Mouse (Mus musculus) limb, embryonic 11.5 days (tissue): ENCODE data around the gene Dab1. TPM values are rescaled to one million over a fixed set of nuclear protein-coding genes. Genes with fewer than 3 reads are reported as not detected.

ENCODE experiments used
- ATAC-seq: fragments of 200-750 bp; cut with Nextera tagmentation; 2 replicates; pipeline ENCODE4 v1.8.0; 2017; ENCODE audit warnings: low read depth; ENCODE audit not compliant: insufficient number of reproducible peaks, low FRiP score, low TSS enrichment
- DNase-seq: peaks from one replicate; pipeline ENCODE4 v3.0.0-alpha.2; 2015; ENCODE audit warnings: low spot score
- H3K27ac ChIP-seq: fragments of 300-500 bp; sonication (generic); replicated peaks from 2 replicates; pipeline ENCODE4 v1.5.1; 2014; ENCODE audit warnings: low read depth, mild to moderate bottlenecking, low read length
- H3K27me3 ChIP-seq: fragments of 300-500 bp; sonication (generic); 2 replicates; pipeline ENCODE4 v1.6.1; 2014; ENCODE audit warnings: mild to moderate bottlenecking, low read length, mixed read lengths; ENCODE audit not compliant: control insufficient read depth, insufficient read depth
- H3K36me3 ChIP-seq: fragments of 300-500 bp; sonication (generic); 2 replicates; pipeline ENCODE4 v1.6.1; 2014; ENCODE audit warnings: mild to moderate bottlenecking, low read length, moderate library complexity, mixed read lengths; ENCODE audit not compliant: control insufficient read depth, insufficient read depth
- H3K4me1 ChIP-seq: fragments of 300-500 bp; sonication (generic); 2 replicates; pipeline ENCODE4 v1.6.1; 2014; ENCODE audit warnings: low read length, mixed read lengths; ENCODE audit not compliant: control insufficient read depth, insufficient read depth
- H3K4me2 ChIP-seq: fragments of 300-500 bp; sonication (generic); 2 replicates; pipeline ENCODE4 v1.6.1; 2014; ENCODE audit warnings: low read depth, mild to moderate bottlenecking, moderate library complexity; ENCODE audit not compliant: severe bottlenecking
- H3K4me3 ChIP-seq: fragments of 300-500 bp; sonication (generic); 2 replicates; pipeline ENCODE4 v1.5.1; 2014; ENCODE audit warnings: low read depth, low read length
- H3K9ac ChIP-seq: fragments of 300-500 bp; sonication (generic); 2 replicates; pipeline ENCODE4 v1.6.1; 2014; ENCODE audit warnings: mild to moderate bottlenecking, low read length
- H3K9me3 ChIP-seq: fragments of 300-500 bp; sonication (generic); 2 replicates; pipeline ENCODE4 v1.6.1; 2016; ENCODE audit warnings: low read length; ENCODE audit not compliant: control insufficient read depth
- WGBS: fragments of 180-500 bp; shearing (Covaris S2); extraction: QIAGEN DNeasy Blood & Tissue Kit; methylation state at CpG from one replicate; pipeline ENCODE4 v1.1.7; 2014; 5-methylcytosine and 5-hydroxymethylcytosine counted together
- polyA plus RNA-seq: library from polyadenylated mRNA; unstranded; fragments of >200 nt; fragmentation: Nextera tagmentation; extraction: Ambion mirVana; gene quantifications from 2 replicates; pipeline ENCODE4 v1.2.1, GENCODE M21; 2014

Gene Dab1
- polyA plus RNA-seq, 1 experiment from 2014 or later = 17.1 TPM

DNA sequence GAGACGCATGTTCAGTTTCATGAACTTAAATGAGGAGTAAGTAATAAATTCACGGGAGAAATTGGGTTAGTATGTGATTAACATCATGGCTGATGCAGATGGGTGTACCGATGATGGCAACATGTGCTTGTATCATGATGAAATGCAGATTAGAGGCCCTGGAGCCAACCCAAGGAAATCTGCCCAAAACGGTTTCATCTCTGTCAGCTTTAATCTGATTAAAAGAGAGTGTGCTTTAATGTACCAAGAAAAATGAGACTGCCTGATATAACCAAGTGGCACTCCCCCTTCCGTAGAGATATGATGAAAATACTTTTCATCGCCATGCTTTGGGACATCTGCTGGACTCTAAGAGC, 494.8 kb downstream of the Dab1 start:
- H3K4me1 ChIP-seq = no peaks in the 10 kb centered on the region
- H3K4me2 ChIP-seq = no peak overlapping the region
- no peak overlapping the region for H3K27ac ChIP-seq
- no peaks in the 10 kb centered on the region for H3K9me3 ChIP-seq
- ATAC-seq (no peak), DNase-seq (no peak)
- no peaks in the 10 kb centered on the region for H3K36me3 ChIP-seq
- no peaks in the 10 kb centered on the region for H3K27me3 ChIP-seq
- 86% methylated on average over 6 of the region's 6 CpGs for WGBS
- H3K9ac ChIP-seq = no peak overlapping the region
- H3K4me3 ChIP-seq = no peak overlapping the region

- ATAC-seq (no peak), DNase-seq (no peak)
- H3K27me3 ChIP-seq = no peaks in the 10 kb centered on the region
- H3K4me3 ChIP-seq = no peak overlapping the region
- no peak overlapping the region for H3K27ac ChIP-seq
- no peaks in the 10 kb centered on the region for H3K4me1 ChIP-seq
- H3K36me3 ChIP-seq = no peaks in the 10 kb centered on the region
- no peak overlapping the region for H3K9ac ChIP-seq
- whole genome bisulfite sequencing = 81% methylated on average over 4 of the region's 4 CpGs
- no peaks in the 10 kb centered on the region for H3K9me3 ChIP-seq
- no peak overlapping the region for H3K4me2 ChIP-seq
Observed at GRCm38 (mm10) chr4:104120108-104120507, 500.9 kb downstream of the Dab1 start.

DNA sequence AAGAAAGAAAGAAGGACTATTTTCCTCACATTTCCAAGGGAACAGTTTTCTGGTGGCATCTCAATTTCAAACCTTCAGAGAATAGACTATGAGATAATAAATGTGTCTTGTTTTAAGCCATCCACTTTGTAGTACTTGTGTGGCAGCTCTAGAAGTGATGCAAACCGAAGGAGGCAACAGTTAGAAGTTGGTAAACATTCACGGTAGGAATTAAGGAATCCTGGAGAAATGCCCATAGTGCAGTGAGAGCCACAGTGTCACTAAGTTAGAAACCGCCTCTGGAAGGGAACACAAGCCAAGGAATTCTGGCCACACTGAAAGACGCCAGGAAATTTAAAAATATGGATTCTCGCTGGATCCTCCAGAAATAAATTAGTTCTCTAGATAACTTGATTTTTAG, 502.8 kb downstream of the Dab1 start:
- no peak for ATAC-seq
- no peaks in the 10 kb centered on the region for H3K36me3 ChIP-seq
- WGBS = 86% methylated on average over 5 of the region's 5 CpGs

DNA sequence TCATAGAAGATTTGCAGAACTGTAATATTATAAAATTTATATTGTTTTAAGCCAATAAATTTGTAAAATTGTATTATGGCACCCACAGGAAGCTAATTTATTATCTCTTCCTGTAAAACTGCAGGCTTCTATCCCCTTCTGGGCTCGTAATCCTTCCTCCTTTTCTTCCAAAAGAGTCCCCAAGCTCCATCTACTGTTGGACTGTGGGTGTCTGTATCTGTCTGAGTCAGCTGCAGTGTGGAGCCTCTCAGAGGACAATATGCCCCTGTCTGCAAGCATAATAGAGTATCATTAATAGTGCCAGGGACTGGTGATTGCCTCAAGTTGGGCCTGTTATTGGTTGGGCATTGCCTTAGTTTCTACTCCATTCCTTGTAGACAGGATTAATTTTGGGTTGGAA, 503.2 kb downstream of the Dab1 start:
- Histone ChIP-seq H3K4me1 (no peaks in the 10 kb centered on the region), H3K9me3 (no peaks in the 10 kb centered on the region), H3K36me3 (no peaks in the 10 kb centered on the region), H3K27ac (no peak overlapping the region), H3K27me3 (no peaks in the 10 kb centered on the region), H3K4me3 (no peak overlapping the region), H3K9ac (no peak overlapping the region), H3K4me2 (no peak overlapping the region)
- ATAC-seq (no peak), DNase-seq (no peak)
- WGBS = 86% methylated on average over 1 of the region's 1 CpGs

More for the DNA sequence above, 502.8 kb downstream of the Dab1 start:
- no peak overlapping the region for H3K9ac ChIP-seq
- H3K27ac ChIP-seq = no peak overlapping the region
- no peak overlapping the region for H3K4me2 ChIP-seq
- H3K27me3 ChIP-seq = no peaks in the 10 kb centered on the region
- H3K4me1 ChIP-seq = no peaks in the 10 kb centered on the region
- no peaks in the 10 kb centered on the region for H3K9me3 ChIP-seq
- no peak for DNase-seq
- no peak overlapping the region for H3K4me3 ChIP-seq

DNA sequence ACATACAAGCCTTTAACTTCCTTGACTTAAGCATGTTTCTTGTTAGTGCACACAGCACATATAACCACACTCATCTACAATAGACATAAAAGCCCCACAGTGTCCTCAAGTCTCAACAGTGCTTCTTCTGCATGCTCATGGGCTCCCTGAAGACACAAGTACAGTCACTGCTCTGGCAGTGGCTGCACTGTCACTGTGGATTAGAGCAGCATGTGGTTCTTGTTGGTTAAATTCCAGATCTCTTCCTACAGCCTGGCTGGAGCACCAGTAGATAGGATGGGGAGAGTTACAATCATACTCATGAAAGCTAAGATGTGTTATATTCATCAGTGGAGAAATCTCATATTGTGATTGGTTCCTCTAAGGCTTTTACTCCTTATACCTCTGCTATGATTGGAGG, 534.5 kb downstream of the Dab1 start:
- no peak overlapping the region for H3K27ac ChIP-seq
- no peak overlapping the region for H3K4me2 ChIP-seq
- no peaks in the 10 kb centered on the region for H3K27me3 ChIP-seq
- ATAC-seq (no peak), DNase-seq (no peak)
- H3K36me3 ChIP-seq = no peaks in the 10 kb centered on the region
- no peak overlapping the region for H3K9ac ChIP-seq
- no peaks in the 10 kb centered on the region for H3K9me3 ChIP-seq
- H3K4me1 ChIP-seq = no peaks in the 10 kb centered on the region
- H3K4me3 ChIP-seq = no peak overlapping the region

DNA sequence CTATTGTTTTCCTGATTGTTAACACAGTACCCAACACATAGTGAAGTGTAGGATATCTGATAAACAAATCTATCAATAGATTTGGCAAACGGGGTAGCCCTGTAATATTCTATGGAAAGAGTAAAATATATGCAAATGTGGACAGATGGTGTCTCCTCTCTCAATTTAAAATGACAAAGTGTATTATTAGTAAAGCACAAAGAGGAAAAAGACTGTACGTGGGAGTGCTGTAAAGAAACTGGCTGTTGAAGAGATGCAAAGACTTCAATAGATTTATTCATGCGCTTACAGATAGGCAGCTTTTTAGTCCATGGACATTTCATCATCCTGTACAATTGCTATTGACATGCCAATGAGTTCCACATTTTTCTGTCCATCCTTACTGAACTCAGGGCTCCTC, 558.9 kb downstream of the Dab1 start:
- H3K9me3 ChIP-seq = no peaks in the 10 kb centered on the region
- H3K4me3 ChIP-seq = no peak overlapping the region
- H3K4me2 ChIP-seq = no peak overlapping the region
- no peaks in the 10 kb centered on the region for H3K4me1 ChIP-seq
- DNase-seq (no peak), ATAC-seq (no peak)
- H3K27ac ChIP-seq = no peak overlapping the region
- WGBS = 91% methylated on average over 3 of the region's 3 CpGs
- no peak overlapping the region for H3K9ac ChIP-seq
- H3K27me3 ChIP-seq = no peaks in the 10 kb centered on the region
- H3K36me3 ChIP-seq = no peaks in the 10 kb centered on the region

GRCm38 (mm10) chr4:104186311-104186710, 567.2 kb downstream of the Dab1 start:
- Histone ChIP-seq H3K4me3 (no peak overlapping the region), H3K4me2 (no peak overlapping the region), H3K27ac (no peak overlapping the region), H3K9me3 (no peaks in the 10 kb centered on the region), H3K27me3 (no peaks in the 10 kb centered on the region), H3K36me3 (no peaks in the 10 kb centered on the region), H3K4me1 (no peaks in the 10 kb centered on the region), H3K9ac (no peak overlapping the region)
- WGBS = 75% methylated on average over 4 of the region's 4 CpGs
- no peak for ATAC-seq
- no peak for DNase-seq

DNA sequence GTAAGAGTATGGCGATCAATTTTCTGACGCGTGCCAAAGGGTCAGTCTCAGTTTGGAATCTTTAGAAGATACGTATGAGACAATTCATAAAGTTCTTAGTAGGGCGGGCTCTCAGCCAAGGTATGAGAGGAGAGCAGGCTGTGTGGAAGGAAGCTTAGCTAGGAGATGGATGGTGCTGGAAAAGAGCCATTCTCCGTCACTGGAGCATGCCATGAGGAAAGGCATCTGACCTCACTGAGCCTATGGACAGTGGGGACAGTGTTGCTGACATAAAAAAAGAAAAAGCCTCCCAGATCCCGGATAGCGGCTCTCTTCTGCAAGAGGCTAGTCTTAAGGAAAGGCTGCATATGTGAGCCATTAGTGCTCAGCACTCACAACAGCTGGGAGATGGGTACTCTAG, 579.5 kb downstream of the Dab1 start:
- WGBS = 90% methylated on average over 8 of the region's 8 CpGs
- Histone ChIP-seq H3K4me2 (no peak overlapping the region), H3K27ac (no peak overlapping the region), H3K9me3 (no peaks in the 10 kb centered on the region), H3K27me3 (no peaks in the 10 kb centered on the region), H3K9ac (no peak overlapping the region), H3K4me3 (no peak overlapping the region), H3K4me1 (no peaks in the 10 kb centered on the region), H3K36me3 (no peaks in the 10 kb centered on the region)
- ATAC-seq (no peak), DNase-seq (no peak)

- no peak overlapping the region for H3K4me3 ChIP-seq
- WGBS = 71% methylated on average over 5 of the region's 5 CpGs
- H3K4me1 ChIP-seq = no peaks in the 10 kb centered on the region
- no peak overlapping the region for H3K9ac ChIP-seq
- H3K36me3 ChIP-seq = no peaks in the 10 kb centered on the region
- no peak overlapping the region for H3K27ac ChIP-seq
- no peak overlapping the region for H3K4me2 ChIP-seq
- ATAC-seq (no peak), DNase-seq (no peak)
- no peaks in the 10 kb centered on the region for H3K27me3 ChIP-seq
- no peaks in the 10 kb centered on the region for H3K9me3 ChIP-seq
Observed at GRCm38 (mm10) chr4:104201686-104202085, 582.5 kb downstream of the Dab1 start.
